Mouse (Mus musculus): ENCODE data around the gene Cnnm2.

The Cnnm2 gene

DNA sequence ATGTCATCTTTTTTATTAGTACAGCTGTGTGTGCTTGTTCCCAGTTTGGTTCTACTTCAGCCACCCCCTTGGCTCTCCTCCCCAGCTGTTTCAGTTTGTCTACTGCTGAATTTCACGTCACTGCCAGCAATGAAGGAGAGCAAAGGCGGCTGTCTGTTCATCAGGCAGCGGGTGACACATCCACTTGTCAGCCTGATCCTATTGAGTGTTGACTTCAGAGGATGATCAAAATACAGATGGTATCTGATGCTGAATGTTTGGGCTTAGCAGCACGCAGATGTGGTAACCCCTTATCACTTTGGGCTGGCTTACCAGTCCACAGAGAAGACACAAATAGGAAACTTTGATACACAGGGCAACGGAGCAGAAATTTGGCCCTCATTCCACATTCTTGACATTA, 85.1 kb downstream of the Cnnm2 start:
- DNase-seq (ENCODE audit: low read depth) = no peak

DNA sequence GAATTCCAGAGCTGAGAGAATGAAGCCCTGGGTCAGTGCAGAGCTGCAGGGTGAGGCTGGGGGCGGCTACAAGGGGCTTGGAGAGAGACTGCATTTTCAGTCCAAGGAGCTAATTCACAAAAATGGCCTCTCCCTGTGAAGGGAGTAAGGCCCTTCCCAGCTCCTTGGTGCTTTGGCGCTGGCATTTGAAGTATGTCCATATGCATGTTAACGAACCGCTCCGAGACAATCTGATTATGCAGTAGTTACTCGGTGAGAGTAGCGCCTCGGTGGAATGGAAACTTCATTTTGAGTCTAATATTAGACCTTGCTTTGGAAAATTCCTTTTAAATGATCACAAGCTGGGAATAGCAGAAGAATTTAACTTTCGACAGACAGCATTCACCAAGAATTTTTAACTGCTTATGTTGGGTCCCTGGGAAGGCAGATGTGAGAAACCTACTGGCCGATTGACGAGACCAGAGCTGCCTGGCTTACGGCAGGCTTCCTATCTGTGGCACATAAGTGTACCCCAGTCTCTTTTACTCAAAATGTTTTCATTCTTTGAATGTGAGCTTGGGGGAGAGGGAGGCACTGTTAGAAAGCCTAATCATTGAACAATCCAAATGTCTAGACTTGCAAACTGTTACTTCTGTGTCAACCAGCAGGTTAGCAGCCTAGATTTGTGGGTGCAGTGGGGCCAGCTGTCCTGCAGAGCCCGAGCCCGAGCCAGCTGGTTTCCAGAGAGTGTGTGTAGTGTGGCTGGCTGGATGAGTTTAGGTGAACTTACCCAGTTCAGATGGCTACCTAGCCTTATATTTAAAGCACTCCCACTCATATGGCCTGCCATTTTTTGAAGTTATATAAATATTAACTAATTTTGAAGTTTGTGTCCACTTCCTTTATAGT, 87.2 kb downstream of the Cnnm2 start:
- DNase-seq (ENCODE audit: low read depth) = no peak

DNA sequence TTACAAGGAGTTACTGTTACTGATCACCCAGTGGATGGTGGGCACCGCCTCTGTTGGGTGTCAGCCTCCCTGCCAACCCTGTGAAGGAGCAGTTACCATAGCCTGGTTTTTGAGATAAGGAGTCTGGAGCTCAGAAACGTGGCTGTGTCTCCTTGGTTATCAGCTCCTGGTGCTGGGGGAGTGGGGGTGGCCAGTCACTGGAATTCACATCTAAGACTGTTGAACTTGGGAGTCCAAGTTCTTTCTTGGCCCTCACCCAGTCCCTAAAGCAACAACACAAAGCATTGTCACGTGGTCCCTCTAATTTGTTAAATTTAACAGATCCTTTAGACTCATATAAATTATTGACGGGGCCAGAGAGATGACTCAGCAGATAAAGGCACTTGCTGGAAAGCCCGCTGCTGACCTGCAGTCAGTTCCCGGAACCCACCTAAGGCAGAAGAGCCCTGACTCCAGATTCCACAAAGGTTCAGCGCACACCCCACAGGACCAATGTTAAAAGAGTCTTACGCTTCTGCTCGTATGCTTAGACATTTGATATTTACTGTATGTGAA, 88.1 kb downstream of the Cnnm2 start:
- no peak for DNase-seq (ENCODE audit: low read depth)

DNA sequence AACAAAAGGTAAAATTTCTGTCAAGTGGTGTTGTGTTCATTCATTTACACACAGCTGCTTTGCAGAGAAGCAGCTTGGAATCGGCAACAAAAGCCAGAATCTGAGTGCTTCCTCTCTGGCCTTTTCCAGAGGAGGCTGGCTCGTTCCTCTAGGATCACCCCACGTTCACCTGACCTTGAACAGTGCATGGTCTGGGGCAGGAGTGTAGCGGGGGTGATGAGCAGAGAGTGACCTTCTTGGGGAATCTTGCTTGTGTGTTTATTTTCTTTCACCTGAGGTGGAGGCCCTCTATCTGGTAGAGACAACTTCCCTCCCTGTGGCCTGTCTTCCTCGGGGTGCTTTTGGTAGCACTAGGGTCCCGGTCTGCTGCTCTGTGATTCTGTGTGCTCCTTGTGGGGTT, 94.8 kb downstream of the Cnnm2 start:
- no peak for DNase-seq (ENCODE audit: low read depth)

DNA sequence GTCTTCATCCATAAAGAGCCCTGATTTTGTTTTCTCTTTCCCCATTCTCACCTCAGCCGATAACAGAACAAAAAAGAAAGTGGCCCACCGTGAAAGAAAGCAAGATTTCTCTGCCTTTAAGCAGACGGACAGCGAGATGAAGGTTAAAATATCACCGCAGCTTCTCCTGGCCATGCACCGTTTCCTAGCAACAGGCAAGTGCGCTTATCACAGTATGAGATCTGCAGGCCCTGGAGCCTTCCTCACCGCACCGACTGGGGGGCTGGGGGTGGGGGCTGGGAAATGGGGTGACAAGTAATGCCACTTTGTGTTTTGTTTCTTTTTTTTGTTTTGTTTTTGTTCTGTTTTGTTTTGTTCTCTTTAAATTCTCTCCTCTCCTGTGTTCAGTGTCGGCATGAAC, 95.4 kb downstream of the Cnnm2 start:
- DNase-seq (ENCODE audit: low read depth) = no peak

DNA sequence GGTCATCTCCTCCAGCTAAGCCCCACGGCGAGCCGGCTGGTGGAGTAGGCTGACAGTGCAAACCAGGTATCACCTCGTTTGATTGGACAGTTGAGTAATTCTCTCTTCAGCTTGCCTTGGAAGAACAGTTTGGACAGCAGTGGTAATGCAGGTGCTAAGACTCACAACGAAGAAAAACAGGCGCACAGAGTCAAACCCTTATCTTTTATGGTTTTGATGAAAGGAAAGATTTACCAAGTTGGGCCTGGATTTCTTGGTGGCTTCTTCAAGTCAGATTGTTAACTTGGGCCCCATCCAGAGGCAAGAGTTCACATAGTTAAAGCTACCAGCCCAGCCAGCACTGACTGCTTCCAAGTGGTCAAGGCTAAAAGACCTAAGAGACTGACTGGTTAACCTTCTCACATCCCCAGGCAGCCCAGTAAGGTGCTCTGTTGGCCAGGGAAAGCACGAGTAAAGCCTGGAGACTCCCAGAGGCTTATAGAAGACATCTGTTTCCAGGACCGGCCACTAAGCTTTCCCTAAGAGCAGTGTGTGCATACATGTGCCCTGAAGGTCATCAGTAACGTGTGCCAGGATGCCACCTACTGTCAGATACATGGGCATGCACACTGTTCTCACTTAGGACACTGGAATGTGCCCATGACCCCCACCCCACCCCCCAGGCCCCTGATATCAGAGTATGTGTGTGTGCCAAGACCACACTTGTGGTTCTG, 96.0 kb downstream of the Cnnm2 start:
- no peak for DNase-seq (ENCODE audit: low read depth)

DNA sequence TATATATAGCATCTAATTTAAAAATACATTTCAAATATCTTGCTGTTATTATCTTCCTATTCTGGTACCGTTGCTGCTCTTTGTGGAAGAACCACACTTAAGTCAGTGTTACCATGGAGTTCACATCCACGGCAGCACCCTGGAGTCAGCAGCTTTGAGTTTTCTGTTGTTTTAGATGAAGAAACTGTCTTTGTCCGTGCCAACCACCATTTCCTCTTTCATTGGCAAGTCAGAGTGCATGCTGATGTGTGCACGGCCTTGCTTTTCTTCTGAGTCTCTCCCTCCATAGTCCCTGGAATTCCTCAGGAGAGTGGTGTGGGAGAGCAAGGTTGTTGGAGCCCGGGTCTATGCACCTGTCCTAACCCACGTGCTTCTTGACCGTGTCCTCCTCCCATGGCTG, 96.8 kb downstream of the Cnnm2 start:
- DNase-seq (ENCODE audit: low read depth) = no peak

DNA sequence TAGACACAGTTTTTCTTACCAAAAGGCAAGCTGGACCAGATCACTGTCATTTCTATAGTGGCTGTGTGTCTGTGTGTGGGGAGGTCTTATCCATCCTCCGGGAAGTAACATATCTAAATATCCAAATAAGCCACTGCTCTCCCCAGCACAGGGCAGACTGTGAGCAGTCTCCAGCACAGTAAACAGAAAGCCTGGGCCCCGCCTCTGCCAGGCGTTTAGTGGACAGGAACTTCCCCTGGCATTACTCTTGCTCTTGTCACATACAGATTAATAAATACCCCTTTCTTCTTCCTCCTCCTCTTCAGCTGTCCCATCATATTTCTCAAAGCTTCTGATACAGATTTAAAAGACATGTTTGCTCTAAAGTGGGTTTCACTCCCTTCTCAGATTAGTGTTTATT, 101.2 kb downstream of the Cnnm2 start:
- DNase-seq (ENCODE audit: low read depth) = no peak

DNA sequence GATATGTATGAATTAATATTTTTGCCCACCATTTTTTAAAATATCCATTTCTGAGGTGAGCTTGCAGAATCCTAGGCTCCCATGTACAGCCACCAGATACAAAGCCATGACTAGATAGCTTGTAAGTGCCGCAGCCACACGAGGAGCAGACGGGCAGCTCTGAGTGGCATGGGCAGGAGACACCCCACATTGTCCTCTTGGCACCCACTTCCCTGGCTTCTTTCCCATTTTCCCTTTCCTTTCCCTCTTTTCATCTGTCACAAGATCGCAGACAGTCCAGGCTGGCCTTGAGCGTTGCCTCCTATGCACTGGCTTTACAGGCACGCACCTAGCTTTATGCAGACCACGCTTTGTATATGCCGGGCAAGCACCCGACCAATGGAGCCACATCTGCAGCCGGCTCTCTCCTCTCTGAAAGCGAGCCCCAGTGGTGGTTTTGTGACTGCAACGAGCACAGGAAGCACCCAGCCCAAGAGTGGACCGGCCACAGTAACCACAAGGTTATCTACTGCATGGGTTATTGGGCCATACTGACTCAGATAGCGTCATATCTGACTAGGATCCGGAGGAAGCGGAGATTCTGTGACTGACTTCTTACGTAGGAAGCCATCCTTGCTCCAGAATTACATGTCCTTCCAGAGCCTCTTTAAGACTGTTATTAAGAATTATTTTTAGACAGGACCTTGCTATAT, 102.0 kb downstream of the Cnnm2 start:
- DNase-seq (ENCODE audit: low read depth) = peak; percentile 72

DNA sequence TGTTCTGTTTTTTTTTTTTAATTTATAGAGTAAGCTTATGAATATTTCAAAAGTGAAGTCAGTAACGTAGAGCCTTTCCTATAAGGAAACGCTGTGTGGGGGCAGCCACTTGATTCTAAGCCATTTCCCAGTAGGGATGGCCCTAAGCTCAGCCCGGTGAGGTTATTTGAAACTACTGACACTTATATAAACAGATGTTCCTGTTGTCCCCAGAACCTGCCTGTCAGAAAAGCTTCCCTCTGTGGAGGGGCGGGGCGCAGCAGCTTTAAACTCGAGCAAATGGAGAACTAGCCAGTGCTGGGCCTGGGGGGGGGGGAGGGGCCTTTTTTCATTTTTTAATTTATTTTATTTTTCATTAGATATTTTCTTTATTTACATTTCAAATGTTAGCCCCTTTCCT, 102.7 kb downstream of the Cnnm2 start:
- DNase-seq (ENCODE audit: low read depth) = no peak

DNA sequence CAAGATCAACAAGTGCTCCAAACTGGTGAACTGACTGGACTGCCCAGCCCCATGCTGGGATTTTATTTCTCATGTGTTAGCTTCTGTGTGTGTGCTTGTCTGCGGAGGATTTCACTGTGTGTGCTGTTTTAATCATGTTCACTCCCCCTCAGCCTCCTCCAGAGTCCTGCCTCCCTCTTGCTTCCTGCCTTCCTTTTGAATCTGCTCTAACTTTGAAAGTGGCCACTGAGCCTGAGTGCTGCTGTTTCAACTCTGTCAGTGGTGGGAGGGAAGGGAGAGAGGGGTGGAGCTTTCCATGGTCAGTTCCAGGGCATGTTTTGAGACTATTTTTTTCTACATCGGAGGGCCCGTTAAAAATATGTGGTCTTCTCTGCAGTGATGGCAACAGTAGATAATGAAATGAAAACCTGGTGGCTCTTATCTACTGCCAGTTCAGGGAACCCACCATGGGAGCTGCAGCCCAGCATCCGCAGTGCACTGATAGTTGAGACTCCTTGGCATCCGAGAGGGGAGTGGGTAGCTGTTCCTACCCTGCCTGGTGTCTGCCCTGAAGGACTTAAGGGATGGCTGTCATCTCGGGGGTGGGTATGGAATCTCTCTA, 103.4 kb downstream of the Cnnm2 start:
- DNase-seq (ENCODE audit: low read depth) = no peak

DNA sequence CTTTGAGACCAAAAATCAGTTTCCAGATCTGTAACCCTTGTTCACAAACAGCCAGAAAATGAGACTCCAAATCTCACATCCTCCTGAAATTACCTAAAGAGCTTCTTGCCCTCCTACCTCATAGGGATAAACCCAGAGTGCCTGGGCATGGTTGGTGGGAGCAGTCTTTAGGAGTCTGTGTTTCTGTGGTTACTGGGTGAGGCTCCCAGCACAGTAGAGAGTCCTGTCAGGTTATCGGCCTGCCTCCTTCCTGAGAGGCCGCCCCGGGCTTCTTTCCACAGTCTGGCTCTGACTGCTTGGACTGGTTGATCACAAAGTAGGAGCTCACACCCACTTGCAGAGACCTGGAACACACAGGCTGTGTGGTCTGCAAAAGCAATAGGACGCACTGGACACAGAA, 104.0 kb downstream of the Cnnm2 start:
- no peak for DNase-seq (ENCODE audit: low read depth)

DNA sequence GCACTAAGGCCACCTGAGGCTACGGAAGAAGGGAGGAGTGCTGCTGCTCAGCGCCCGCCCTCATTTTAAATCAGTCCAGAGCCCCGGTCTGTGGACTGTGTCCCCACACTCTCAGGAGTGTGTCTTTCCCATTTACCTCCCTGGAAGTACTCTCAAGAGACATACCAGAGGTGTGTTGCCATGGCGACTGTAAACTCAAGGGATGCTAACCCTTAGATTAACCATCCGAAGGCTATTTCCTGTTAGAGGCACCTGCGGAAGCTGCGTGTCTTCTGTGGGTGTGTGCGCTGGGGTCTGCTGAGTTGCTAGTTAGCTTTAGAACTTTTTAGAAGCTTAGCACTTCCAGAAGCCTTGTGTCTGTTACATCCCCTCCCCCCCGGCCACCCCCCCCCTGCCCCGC, 107.7 kb downstream of the Cnnm2 start:
- DNase-seq (ENCODE audit: low read depth) = no peak

DNA sequence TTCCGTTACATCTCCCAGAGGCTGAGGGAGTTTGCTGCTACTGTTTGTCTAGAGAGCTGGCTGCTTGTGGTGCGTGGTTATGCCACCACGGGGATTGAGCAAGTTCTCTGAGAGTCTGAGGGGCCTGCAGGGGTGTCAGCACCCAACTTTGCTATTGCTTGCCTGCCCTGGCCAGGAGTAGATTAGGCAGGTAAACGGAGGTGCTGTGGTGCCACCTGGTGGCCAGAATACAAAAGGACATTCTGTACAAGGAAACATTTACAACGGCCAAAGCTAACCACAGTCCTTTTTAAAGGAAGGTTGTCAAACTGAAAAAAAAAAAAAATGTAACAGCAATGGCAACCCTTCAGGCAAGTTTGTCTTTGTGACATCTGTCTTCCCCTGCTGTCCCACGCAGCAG, 108.1 kb downstream of the Cnnm2 start:
- DNase-seq (ENCODE audit: low read depth) = peak; percentile 86

DNA sequence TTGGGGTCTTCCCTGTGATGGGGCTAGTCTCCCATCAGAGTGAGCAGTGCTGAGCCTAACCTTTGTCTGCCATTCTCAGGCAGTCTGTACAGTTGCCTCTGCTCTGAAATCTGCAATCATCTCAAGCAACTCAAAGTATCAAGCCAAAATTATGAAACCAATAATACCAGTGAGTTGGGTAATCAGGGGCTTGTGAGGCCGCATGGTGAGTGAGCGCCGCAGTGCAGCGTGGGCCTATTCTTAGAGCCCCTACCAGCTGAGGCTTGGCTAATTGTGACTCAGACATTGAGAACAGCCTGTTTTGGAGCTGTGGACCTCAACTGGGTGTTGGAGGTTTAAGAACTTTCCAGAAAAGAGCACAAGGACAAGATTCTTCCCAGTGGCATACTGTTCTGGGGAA, 109.7 kb downstream of the Cnnm2 start:
- no peak for DNase-seq (ENCODE audit: low read depth)

DNA sequence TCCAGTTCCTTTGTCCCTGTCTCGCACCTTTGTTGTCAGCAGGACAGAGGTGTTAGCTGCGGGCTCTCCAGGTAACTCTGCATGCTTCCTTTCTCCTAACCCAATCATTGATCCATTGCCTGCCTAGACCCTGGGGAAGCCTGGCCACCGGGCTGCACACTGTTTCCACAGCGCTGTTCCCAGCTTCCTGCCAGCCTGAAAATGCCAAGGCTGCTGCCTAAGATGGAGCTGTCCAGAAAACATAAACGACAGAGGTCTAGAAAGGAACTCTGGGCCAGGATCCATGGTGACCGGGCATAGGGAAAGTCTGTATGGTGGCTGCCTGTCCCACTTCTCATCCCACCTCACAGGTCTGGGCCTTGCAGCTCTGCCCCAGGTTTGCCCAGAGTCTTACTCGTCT, 110.3 kb downstream of the Cnnm2 start:
- DNase-seq (ENCODE audit: low read depth) = no peak

DNA sequence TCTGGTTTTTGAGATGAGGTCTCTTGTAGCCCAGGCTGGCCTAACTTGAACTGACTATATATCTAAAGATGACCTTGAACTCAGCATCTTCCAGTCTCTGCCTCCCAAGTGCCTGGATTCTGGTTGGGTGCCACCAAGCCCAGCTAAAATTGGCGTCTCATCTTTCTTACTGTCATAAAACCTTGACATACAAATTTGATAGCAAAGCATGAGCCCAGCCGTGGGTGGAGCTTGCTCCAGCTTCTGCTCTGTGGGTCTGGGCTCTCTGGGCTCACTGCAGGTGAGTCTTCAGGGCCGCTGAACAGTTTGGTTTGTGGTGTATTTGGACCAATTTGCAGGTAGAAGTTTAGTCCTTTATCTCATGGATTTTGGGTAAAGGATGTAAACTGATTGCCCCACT, 112.5 kb downstream of the Cnnm2 start:
- DNase-seq (ENCODE audit: low read depth) = no peak

DNA sequence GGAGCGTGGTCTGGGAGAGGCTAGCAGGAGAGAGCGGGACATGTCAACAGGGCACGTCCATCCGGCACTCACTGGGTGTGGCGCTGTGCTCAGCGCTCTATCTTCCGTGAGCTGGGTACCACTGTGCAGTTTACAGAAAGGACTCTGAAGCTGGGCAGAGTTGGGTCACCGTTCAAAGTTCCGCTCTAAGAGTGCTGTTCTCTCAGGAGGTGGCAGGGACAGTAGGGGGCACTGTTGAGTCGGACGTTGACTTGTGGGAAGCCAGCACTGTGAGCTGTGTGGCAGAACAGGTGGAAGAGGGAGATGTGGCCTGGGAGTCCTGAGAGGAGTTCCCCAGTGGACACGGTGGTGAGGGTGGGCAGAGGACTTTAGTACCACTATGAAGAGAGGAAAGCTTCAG, 114.4 kb downstream of the Cnnm2 start:
- DNase-seq (ENCODE audit: low read depth) = peak; percentile 79

DNA sequence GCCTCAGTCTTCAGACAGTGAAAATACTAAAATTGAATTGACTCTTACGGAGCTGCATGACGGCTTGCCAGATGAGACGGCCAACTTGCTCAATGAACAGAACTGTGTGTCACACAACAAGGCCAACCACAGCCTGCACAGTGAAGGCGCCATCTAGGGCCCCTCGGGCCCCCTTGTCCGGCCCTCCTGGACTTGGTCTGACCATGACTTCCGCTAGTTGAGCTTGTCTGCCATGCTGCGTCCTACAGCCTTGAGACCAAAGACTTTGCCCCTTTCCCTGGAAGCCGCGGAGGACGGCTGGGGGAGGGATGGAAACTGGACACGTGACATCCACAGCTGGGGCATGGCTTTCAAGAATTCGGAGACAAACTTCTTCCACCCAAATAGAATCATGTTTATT, 116.5 kb downstream of the Cnnm2 start:
- DNase-seq (ENCODE audit: low read depth) = no peak

DNA sequence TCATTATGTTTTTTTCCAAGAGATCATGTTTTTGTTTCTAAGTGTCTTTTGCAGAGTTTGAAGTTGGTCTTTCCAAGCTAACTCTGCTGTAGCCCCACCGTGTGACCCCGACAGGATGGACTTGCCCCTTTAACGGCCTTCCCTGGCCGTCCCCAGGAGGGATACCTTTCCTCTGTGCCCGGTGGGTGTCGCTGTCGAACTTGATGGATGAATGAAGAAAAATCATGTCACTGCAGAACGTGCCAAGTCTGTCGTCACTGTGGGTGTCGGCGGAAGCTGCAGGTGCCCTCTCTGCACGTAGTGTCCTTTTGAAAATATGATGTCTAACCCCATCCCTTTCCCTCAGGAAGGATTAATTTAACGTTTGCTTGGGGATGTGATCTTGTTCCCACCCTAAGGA, 117.0 kb downstream of the Cnnm2 start:
- DNase-seq (ENCODE audit: low read depth) = no peak

DNA sequence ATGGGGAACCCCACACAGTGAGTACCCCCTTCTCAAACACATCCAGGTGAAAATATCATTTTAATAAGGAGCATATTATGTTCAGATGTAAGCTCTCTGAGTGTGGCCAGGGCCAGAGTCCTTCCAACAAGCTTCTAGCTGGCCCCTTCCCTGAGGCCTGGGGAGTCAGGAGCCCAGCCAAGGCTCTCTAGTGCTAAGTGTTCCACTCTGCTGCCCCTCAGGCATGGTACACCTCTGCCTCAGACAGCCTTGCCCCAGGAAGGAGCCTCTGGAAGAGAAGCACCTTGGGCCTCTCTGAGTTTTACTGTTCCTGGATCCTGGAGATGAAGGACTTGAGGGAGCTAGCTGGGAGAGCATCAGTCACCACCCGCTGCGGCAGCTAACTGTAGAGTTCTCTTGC, 118.5 kb downstream of the Cnnm2 start:
- DNase-seq (ENCODE audit: low read depth) = no peak

DNA sequence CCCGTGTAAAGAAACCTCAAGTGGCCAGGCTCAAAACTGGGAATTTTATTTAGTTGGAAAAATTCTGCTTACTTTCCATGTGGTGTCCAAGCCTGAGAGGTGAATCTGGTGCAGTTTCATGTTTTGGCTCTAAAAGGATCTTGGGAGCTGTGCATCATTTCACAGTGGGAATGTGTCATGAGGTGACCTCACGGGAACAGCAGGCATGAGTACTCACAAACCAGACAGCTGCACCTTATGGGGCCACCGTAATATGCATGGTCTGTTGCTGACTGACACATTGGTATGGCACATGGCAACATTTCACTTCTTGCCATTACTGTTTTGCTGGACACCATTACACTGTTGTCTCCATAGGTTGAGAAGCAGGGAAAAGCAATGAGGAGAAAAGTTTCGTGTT, 124.0 kb downstream of the Cnnm2 start:
- no peak for DNase-seq (ENCODE audit: low read depth)
